Mouse (Mus musculus): ENCODE data around the gene Keg1. TPM values are rescaled to one million over a fixed set of nuclear protein-coding genes. Genes with fewer than 3 reads are reported as not detected.

Gene Keg1
- polyA plus RNA-seq, 1 experiment from 2014 or later, result not detected

DNA sequence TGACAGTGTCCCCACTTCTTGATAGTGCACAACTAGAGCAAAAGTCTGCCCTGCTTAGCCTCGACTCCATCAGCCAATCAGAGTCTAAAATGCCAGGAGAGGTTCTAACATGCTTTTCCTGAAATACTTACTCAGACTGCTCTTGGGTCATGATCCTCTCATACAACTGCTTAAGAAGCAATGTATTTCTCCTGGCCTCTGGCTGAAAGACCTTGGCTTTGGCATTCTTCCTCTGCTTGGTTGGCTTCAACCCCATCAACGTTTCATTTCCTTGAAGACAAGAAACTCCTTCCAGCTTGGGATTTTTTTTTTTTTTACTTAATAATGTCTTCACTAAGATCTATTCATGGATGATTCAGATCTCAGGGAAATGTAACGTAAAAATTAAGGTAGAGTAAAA, 60.7 kb downstream of the Keg1 start:
- Histone ChIP-seq H3K36me3 (ENCODE audit: control insufficient read depth, insufficient read depth, low read length) (no peaks in the 10 kb centered on the region), H3K4me2 (ENCODE audit: low read length) (no peak overlapping the region), H3K4me3 (ENCODE audit: low read depth, low read length) (no peak overlapping the region), H3K4me1 (ENCODE audit: control insufficient read depth, insufficient read depth, low read length) (no peaks in the 10 kb centered on the region), H3K9ac (ENCODE audit: low read depth, low read length) (no peak overlapping the region), H3K27ac (ENCODE audit: low read length) (no peak overlapping the region), H3K27me3 (ENCODE audit: control insufficient read depth, insufficient read depth, low read depth, low read length) (no peaks in the 10 kb centered on the region), H3K9me3 (replicated peaks; ENCODE audit: control insufficient read depth, low read length, poor library complexity, severe bottlenecking) (no peaks in the 10 kb centered on the region)
- ATAC-seq, result no peak
- WGBS, result 84% methylated on average over 3 of the region's 3 CpGs

DNA sequence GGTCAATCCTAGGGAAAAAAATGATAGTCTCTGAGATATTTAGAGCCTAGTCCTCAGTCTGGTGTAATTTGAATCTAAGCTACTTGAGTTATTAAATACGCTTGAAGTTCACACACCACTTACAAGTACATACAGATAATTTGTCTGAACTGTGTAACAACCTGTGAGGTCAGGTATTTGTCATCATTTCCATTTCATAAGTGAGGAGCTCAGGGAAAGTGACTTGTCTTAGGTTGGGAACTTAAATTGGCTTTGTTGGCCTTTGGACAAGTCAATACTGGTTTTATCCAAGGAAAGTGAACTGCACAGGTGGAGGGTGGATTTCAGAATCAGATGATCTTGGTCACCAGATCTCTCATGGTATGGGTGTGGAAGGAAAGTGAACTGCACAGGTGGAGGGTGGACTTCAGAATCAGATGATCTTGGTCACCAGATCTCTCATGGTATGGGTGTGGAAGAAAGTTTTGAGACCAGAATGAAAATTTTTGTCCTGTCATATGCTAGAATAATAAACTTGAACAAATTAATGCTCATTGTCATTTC, 63.4 kb downstream of the Keg1 start:
- Histone ChIP-seq H3K4me2 (ENCODE audit: low read length) (no peak overlapping the region), H3K4me1 (ENCODE audit: control insufficient read depth, insufficient read depth, low read length) (no peaks in the 10 kb centered on the region), H3K9ac (ENCODE audit: low read depth, low read length) (no peak overlapping the region), H3K36me3 (ENCODE audit: control insufficient read depth, insufficient read depth, low read length) (peaks cover 7% of the 10 kb centered on the region), H3K27me3 (ENCODE audit: control insufficient read depth, insufficient read depth, low read depth, low read length) (no peaks in the 10 kb centered on the region), H3K9me3 (replicated peaks; ENCODE audit: control insufficient read depth, low read length, poor library complexity, severe bottlenecking) (no peaks in the 10 kb centered on the region), H3K4me3 (ENCODE audit: low read depth, low read length) (no peak overlapping the region), H3K27ac (ENCODE audit: low read length) (no peak overlapping the region)
- 100% methylated on average over 1 of the region's 1 CpGs for WGBS
- ATAC-seq, result no peak

DNA sequence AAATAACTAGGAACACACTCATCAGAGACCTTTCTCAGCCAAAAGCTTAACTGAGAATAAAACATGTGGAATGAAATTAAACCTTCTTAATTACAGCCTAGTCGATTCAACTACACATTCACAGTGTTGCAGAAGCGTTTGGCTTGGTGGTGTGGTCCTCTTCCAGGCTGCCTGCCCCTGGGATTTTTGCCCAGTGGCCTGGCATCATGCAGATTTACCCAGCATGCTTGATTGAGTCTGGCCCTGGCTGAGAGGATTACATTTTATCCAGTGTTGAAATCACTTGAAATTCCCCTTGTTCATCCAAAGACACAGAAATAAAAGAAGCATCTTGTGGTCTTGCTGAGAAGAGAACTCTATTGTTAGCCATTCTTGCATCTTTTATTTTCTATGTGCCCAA, 64.1 kb downstream of the Keg1 start:
- peak overlapping the region; percentile 42; the same call in 1 of the 2 replicates for H3K27ac ChIP-seq (ENCODE audit: low read length)
- no peak overlapping the region for H3K9ac ChIP-seq (ENCODE audit: low read depth, low read length)
- ATAC-seq, result peak; percentile 65; the same call in 1 of the 2 replicates
- H3K36me3 ChIP-seq (ENCODE audit: control insufficient read depth, insufficient read depth, low read length), result peaks cover 8% of the 10 kb centered on the region
- H3K27me3 ChIP-seq (ENCODE audit: control insufficient read depth, insufficient read depth, low read depth, low read length), result no peaks in the 10 kb centered on the region
- H3K4me2 ChIP-seq (ENCODE audit: low read length), result no peak overlapping the region
- no peak overlapping the region for H3K4me3 ChIP-seq (ENCODE audit: low read depth, low read length)
- WGBS, result 40% methylated on average over 2 of the region's 2 CpGs
- H3K9me3 ChIP-seq (replicated peaks; ENCODE audit: control insufficient read depth, low read length, poor library complexity, severe bottlenecking), result no peaks in the 10 kb centered on the region
- H3K4me1 ChIP-seq (ENCODE audit: control insufficient read depth, insufficient read depth, low read length), result no peaks in the 10 kb centered on the region

DNA sequence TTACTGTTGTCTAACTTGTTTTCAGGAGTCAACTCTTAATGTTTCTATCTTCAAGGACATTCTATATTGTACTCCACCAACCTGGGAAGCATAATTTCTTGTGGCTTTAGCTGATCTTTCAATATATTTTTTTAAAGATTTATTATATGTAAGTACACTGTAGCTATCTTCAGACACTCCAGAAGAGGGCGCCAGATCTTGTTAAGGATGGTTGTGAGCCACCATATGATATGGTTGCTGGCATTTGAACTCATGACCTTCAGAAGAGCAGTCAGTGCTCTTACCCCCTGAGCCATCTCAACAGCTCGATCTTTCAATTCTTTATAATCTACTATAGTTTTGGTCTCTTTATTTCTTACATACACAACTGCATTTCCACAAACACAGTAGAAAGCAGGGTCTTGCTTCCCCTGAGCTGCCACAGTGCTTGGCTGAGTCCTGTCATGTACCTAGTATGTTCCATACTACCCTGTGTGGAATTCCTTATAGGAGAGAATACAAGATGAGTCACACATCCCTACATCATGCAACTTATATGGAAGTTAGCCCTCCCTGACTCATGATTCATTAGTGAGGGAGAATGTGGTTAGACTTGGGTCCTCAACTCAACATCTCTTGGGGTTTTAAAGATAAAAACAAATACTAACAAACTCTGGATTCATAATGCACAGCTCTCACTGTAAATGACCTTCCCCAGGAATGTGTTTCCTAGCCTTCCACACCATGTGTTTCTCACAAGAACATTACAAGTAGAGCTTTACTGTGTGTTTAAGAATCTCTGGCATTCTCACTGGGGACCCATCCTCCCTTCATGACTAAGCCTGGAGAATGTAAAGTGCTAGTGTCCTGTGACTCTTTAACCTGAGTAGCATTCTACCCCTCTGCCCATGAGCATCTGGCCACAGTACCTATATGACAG, 66.9 kb downstream of the Keg1 start:
- 54% methylated on average over 2 of the region's 2 CpGs for WGBS
- Histone ChIP-seq H3K27me3 (ENCODE audit: control insufficient read depth, insufficient read depth, low read depth, low read length) (no peaks in the 10 kb centered on the region), H3K4me3 (ENCODE audit: low read depth, low read length) (no peak overlapping the region), H3K9me3 (replicated peaks; ENCODE audit: control insufficient read depth, low read length, poor library complexity, severe bottlenecking) (no peaks in the 10 kb centered on the region), H3K27ac (ENCODE audit: low read length) (no peak overlapping the region), H3K4me2 (ENCODE audit: low read length) (no peak overlapping the region), H3K9ac (ENCODE audit: low read depth, low read length) (no peak overlapping the region), H3K4me1 (ENCODE audit: control insufficient read depth, insufficient read depth, low read length) (no peaks in the 10 kb centered on the region), H3K36me3 (ENCODE audit: control insufficient read depth, insufficient read depth, low read length) (peaks cover 8% of the 10 kb centered on the region)
- ATAC-seq, result no peak

DNA sequence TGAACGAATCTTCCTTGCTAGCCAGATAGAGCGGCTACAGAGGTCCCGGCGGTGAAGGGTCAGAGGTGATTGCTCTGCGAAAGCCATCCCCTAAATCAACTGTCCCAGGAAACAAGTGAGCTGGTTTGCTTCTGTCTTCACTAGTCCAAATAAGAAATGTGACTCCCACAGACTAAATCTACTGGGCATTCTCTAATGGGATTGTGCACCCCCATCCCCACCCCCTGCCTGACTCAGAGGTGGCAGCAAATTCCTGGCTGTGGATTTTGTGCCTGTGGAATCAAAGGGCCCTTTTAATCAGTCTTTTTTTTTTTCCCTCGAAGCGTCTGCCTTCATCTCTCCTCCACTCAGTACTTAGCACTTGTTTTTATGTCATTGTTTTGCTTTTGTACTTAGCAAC, 69.7 kb downstream of the Keg1 start, which contains the start of gene Cntf:
TSS of gene Cntf (minus strand) at position 325 of the 400 bp plus-strand sequence.
- WGBS, result 58% methylated on average over 7 of the region's 7 CpGs
- Histone ChIP-seq H3K9ac (ENCODE audit: low read depth, low read length) (no peak within 1 kb of the TSS), H3K27ac (ENCODE audit: low read length) (no peak within 1 kb of the TSS), H3K4me2 (ENCODE audit: low read length) (no peak within 1 kb of the TSS), H3K36me3 (ENCODE audit: control insufficient read depth, insufficient read depth, low read length) (peaks cover 19% of the 10 kb centered on the region), H3K27me3 (ENCODE audit: control insufficient read depth, insufficient read depth, low read depth, low read length) (no peaks in the 10 kb centered on the region), H3K4me3 (ENCODE audit: low read depth, low read length) (no peak within 1 kb of the TSS), H3K4me1 (ENCODE audit: control insufficient read depth, insufficient read depth, low read length) (no peaks in the 10 kb centered on the region), H3K9me3 (replicated peaks; ENCODE audit: control insufficient read depth, low read length, poor library complexity, severe bottlenecking) (no peaks in the 10 kb centered on the region)
- no peak for ATAC-seq

Other genes with a start within 250 kb of the Keg1 start
- 0.69 and 0.71 TPM in 2 replicates for gene Mpeg1, start 235.0 kb upstream of the Keg1 start, polyA plus RNA-seq (2015; fragmentation: Nextera tagmentation; extraction: Ambion mirVana)
- gene Dtx4, start 194.3 kb upstream of the Keg1 start, polyA plus RNA-seq (2015; fragmentation: Nextera tagmentation; extraction: Ambion mirVana), result 38.6 and 39.3 TPM in 2 replicates
- gene Fam111a, start 150.0 kb upstream of the Keg1 start, polyA plus RNA-seq (2015; fragmentation: Nextera tagmentation; extraction: Ambion mirVana), result 5.3 and 6.5 TPM in 2 replicates
- 0.09 TPM in 1 of 2 replicates, not detected in the other for gene Gm4952, start 95.8 kb upstream of the Keg1 start, polyA plus RNA-seq (2015; fragmentation: Nextera tagmentation; extraction: Ambion mirVana)
- not detected in 2 replicates for gene Glyat, start 62.5 kb upstream of the Keg1 start, polyA plus RNA-seq (2015; fragmentation: Nextera tagmentation; extraction: Ambion mirVana)
- gene Olfr1442, start 25.3 kb upstream of the Keg1 start, polyA plus RNA-seq (2015; fragmentation: Nextera tagmentation; extraction: Ambion mirVana), result not detected in 2 replicates
- not detected in 2 replicates for gene Olfr1443, start 17.7 kb upstream of the Keg1 start, polyA plus RNA-seq (2015; fragmentation: Nextera tagmentation; extraction: Ambion mirVana)
- gene Cntf, start 69.8 kb downstream of the Keg1 start, polyA plus RNA-seq (2015; fragmentation: Nextera tagmentation; extraction: Ambion mirVana), result 1.4 and 2.0 TPM in 2 replicates
- 11.0 and 12.0 TPM in 2 replicates for gene Zfp91, start 100.3 kb downstream of the Keg1 start, polyA plus RNA-seq (2015; fragmentation: Nextera tagmentation; extraction: Ambion mirVana)
- 0.63 and 0.85 TPM in 2 replicates for gene Lpxn, start 100.4 kb downstream of the Keg1 start, polyA plus RNA-seq (2015; fragmentation: Nextera tagmentation; extraction: Ambion mirVana)
- not detected in 2 replicates for gene Gm5244, start 150.9 kb downstream of the Keg1 start, polyA plus RNA-seq (2015; fragmentation: Nextera tagmentation; extraction: Ambion mirVana)
- gene Olfr1444, start 161.5 kb downstream of the Keg1 start, polyA plus RNA-seq (2015; fragmentation: Nextera tagmentation; extraction: Ambion mirVana), result not detected in 2 replicates
- not detected in 2 replicates for gene Olfr1445, start 188.1 kb downstream of the Keg1 start, polyA plus RNA-seq (2015; fragmentation: Nextera tagmentation; extraction: Ambion mirVana)
- not detected in 2 replicates for gene Olfr1446, start 197.7 kb downstream of the Keg1 start, polyA plus RNA-seq (2015; fragmentation: Nextera tagmentation; extraction: Ambion mirVana)
- gene Olfr1447, start 208.0 kb downstream of the Keg1 start, polyA plus RNA-seq (2015; fragmentation: Nextera tagmentation; extraction: Ambion mirVana), result not detected in 2 replicates
- gene Olfr1448, start 228.6 kb downstream of the Keg1 start, polyA plus RNA-seq (2015; fragmentation: Nextera tagmentation; extraction: Ambion mirVana), result not detected in 2 replicates
- gene Olfr1449, start 235.1 kb downstream of the Keg1 start, polyA plus RNA-seq (2015; fragmentation: Nextera tagmentation; extraction: Ambion mirVana), result not detected in 2 replicates